Mouse (Mus musculus): ENCODE measurements around the gene Vmn1r23. TPM values are rescaled to one million over a fixed set of nuclear protein-coding genes. Genes with fewer than 3 reads are reported as not detected.
"Not testable (repeated sequence)": the region's sequence is repeated elsewhere in the genome, so short reads cannot be mapped to it uniquely, and the experiment has no call there.

Gene Vmn1r23
- polyA plus RNA-seq (2016; fragmentation: Nextera tagmentation; extraction: Ambion mirVana) = not detected in 2 replicates

DNA sequence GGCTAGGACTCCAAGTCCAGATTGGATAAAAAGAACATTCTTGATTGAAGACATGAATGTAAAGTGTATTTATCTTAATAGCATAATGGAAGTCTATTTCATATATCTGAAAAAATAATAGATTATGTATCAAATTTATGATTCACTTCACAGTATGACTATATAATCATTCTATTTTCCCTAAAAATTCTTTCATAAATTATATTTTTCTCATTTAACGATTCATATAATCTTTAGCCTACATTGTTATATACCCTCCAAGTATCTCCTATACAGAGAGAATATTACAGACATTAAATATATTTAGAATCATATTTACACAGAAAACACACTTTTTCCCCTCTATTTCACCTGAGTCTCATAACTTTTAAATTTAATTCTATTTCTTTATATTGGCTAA lies at the start of gene Vmn1r23:
Vmn1r23 (minus strand) TSS at position 101 of the 400 bp plus-strand sequence.
- no peak within 1 kb of the TSS for H3K4me3 ChIP-seq
- H3K27ac ChIP-seq (replicated peaks) = no peak within 1 kb of the TSS
- H3K36me3 ChIP-seq = no peaks in the 10 kb centered on the region
- DNase-seq (ENCODE audit: low spot score) = no peak
- H3K9me3 ChIP-seq (replicated peaks) = no peaks in the 10 kb centered on the region
- no peaks in the 10 kb centered on the region for H3K4me1 ChIP-seq
- 87% methylated on average over 1 of the region's 1 CpGs for WGBS
- no peaks in the 10 kb centered on the region for H3K27me3 ChIP-seq (ENCODE audit: low read depth, poor library complexity, severe bottlenecking)

DNA sequence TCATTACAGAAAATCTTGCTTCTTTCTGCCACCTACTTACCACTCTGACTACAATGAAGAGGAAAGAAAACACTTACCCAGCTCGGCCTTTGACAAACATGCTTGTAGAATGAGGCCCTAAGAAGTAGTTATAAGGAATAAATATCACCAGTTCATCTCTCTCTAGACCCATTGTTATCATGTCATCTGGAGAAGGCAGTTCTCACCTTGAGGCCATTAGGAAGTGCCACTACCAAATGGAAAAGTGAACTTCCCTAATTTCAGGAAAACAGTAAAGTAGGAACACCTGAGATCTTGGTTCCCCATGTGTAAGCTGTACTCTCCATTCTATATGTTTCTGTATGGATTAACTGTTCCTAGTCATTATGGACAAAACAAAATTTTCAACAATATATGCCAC lies 34.8 kb upstream of the Vmn1r23 start, which contains the start of gene Vmn1r24:
Vmn1r24 (minus strand) TSS at position 101 of the 400 bp plus-strand sequence.
- H3K4me3 ChIP-seq; H3K9me3 ChIP-seq (replicated peaks); H3K36me3 ChIP-seq; H3K27me3 ChIP-seq (ENCODE audit: low read depth, poor library complexity, severe bottlenecking); H3K27ac ChIP-seq (replicated peaks); DNase-seq (ENCODE audit: low spot score); H3K4me1 ChIP-seq: not testable (repeated sequence)
- WGBS = 76% methylated on average over 1 of the region's 1 CpGs

DNA sequence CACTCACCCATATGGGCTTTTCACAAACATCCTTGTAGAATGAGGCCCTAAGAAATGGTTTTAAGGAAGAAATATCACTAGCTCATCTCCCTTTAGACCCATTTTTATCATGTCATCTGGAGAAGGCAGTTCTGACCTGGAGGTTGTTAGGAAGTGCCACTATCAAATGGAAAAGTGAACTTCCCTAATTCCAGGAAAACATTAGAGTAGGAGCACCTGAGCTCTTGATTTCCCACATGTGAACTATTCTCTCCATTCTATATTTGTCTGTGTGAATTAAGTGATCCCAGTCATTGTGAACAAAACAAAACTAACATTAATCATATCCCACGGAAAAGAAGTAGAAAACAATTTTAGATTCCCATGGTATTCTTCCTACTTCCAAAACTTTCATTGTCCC lies 18.7 kb downstream of the Vmn1r23 start, which contains the start of gene Vmn1r22:
Vmn1r22 (minus strand) TSS at position 101 of the 400 bp plus-strand sequence.
- no peaks in the 10 kb centered on the region for H3K4me1 ChIP-seq
- no peaks in the 10 kb centered on the region for H3K36me3 ChIP-seq
- no peak for DNase-seq (ENCODE audit: low spot score)
- no peaks in the 10 kb centered on the region for H3K9me3 ChIP-seq (replicated peaks)
- H3K27me3 ChIP-seq (ENCODE audit: low read depth, poor library complexity, severe bottlenecking) = no peaks in the 10 kb centered on the region
- H3K4me3 ChIP-seq = no peak within 1 kb of the TSS
- no peak within 1 kb of the TSS for H3K27ac ChIP-seq (replicated peaks)
- 80% methylated on average over 1 of the region's 1 CpGs for WGBS

Other genes starting within 250 kb of the Vmn1r23 start
- 17.7 and 18.8 TPM in 2 replicates for gene Pyurf, start 234.8 kb downstream of the Vmn1r23 start, polyA plus RNA-seq (2016; fragmentation: Nextera tagmentation; extraction: Ambion mirVana)
- gene Lancl2, start 224.3 kb downstream of the Vmn1r23 start, polyA plus RNA-seq (2016; fragmentation: Nextera tagmentation; extraction: Ambion mirVana) = 39.3 and 45.7 TPM in 2 replicates
- gene Vopp1, start 101.7 kb downstream of the Vmn1r23 start, polyA plus RNA-seq (2016; fragmentation: Nextera tagmentation; extraction: Ambion mirVana) = 61.6 and 72.9 TPM in 2 replicates
- 0.07 TPM in 1 of 2 replicates, not detected in the other for gene Vmn1r21, start 76.5 kb downstream of the Vmn1r23 start, polyA plus RNA-seq (2016; fragmentation: Nextera tagmentation; extraction: Ambion mirVana)
- not detected in 2 replicates for gene Vmn1r22, start 18.8 kb downstream of the Vmn1r23 start, polyA plus RNA-seq (2016; fragmentation: Nextera tagmentation; extraction: Ambion mirVana)
- gene Vmn1r24, start 34.7 kb upstream of the Vmn1r23 start, polyA plus RNA-seq (2016; fragmentation: Nextera tagmentation; extraction: Ambion mirVana) = not detected in 2 replicates
- gene Vmn1r25, start 54.0 kb upstream of the Vmn1r23 start, polyA plus RNA-seq (2016; fragmentation: Nextera tagmentation; extraction: Ambion mirVana) = not detected in 2 replicates
- not detected in 2 replicates for gene Vmn1r26, start 88.3 kb upstream of the Vmn1r23 start, polyA plus RNA-seq (2016; fragmentation: Nextera tagmentation; extraction: Ambion mirVana)